Mouse (Mus musculus) megakaryocyte-erythroid progenitor cell, adult 5-6 weeks (primary cell): ENCODE data around the gene Acaa1b. TPM values are rescaled to one million over a fixed set of nuclear protein-coding genes. Genes with fewer than 3 reads are reported as not detected.

Experiments
- ATAC-seq: replicated peaks from 2 replicates; pipeline ENCODE4 v1.8.0; 2016; ENCODE audit warnings: mild to moderate bottlenecking, inconsistent platforms; ENCODE audit not compliant: severe bottlenecking, poor library complexity, low FRiP score, low TSS enrichment
- total RNA-seq, 2 experiments: library from RNA; stranded (forward) in 1 of 2; stranded (reverse) in 1 of 2; fragments of 200-1000, 215-1000 nt in 1 of 2; fragments of >200 nt in 1 of 2; fragmentation: Nextera tagmentation in 1 of 2; gene quantifications; 2 replicates each; pipeline ENCODE4 v1.2.3; 2014 to 2017

Acaa1b gene
- not detected in 2 replicates for total RNA-seq (2014; fragmentation: Nextera tagmentation)
- total RNA-seq (2017), result not detected in 2 replicates

- peak; percentile 66 for ATAC-seq
Measured at GRCm38 (mm10) chr9:119156278-119157201, at the start of gene Acaa1b. Acaa1b (minus strand) TSS chr9:119157093.

DNA sequence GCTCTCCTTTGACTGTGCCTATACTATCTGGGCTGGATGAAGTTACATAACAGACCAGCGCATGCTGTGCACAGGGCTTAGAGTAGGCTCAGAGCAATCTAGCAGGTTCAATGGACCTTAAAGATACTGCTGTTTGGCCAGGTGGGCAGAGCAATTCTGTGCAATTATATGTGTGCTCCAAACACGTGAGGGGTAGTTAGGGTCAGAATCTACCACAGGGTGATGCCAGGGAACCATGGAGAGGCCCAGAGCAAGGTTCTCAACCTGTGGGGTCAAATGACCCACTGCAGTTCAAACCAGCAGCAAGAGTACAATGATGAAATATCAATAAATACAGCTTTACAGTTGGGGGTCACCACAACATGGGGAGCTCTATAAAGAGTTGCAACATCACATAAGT, 49.8 kb upstream of the Acaa1b start:
- ATAC-seq, result no peak

DNA sequence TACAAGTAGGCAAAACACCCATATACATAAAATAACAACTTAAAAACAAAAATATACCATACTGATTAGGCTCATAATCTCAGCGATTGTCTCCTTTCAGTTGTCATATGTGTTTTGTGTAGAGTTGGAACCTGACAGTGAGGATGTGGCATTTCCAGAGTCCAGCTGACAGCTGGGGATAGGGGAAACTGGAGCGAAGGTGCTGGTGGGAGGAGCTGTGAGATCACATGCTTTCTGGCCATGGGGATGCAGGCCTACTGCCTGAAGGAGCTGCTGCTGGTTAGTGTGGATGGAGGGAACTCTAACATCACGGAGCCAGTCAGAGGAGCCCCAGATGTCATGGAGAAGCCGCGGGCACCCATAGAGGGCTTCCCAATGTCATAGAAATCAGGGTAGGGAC, 48.9 kb upstream of the Acaa1b start:
- ATAC-seq, result no peak

GRCm38 (mm10) chr9:119203617-119204016, 46.7 kb upstream of the Acaa1b start:
- no peak for ATAC-seq

DNA sequence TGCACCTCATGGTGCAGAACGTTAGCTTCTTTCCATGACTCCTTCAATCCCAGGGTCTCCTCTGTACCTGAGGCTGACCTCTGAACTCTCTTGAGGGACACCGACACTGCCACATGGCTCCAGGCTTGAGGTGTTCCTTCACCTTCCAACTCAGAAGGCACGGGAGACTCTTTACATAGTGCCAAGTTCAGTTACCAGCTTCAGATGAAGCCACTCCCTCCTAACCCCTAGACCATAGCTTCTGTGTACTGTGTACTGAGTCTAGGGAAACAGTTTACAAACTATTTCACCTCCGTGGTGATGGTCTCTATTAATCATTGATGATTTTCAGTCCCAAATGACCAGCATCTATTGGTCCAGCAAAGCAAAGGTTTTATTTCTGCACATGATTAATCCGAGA, 44.8 kb upstream of the Acaa1b start:
- ATAC-seq, result no peak

- no peak for ATAC-seq
Measured at GRCm38 (mm10) chr9:119199151-119199861, 42.4 kb upstream of the Acaa1b start.

- ATAC-seq, result peak; percentile 49; the same call in 1 of the 2 replicates
Measured at GRCm38 (mm10) chr9:119192202-119192990, 35.5 kb upstream of the Acaa1b start.

DNA sequence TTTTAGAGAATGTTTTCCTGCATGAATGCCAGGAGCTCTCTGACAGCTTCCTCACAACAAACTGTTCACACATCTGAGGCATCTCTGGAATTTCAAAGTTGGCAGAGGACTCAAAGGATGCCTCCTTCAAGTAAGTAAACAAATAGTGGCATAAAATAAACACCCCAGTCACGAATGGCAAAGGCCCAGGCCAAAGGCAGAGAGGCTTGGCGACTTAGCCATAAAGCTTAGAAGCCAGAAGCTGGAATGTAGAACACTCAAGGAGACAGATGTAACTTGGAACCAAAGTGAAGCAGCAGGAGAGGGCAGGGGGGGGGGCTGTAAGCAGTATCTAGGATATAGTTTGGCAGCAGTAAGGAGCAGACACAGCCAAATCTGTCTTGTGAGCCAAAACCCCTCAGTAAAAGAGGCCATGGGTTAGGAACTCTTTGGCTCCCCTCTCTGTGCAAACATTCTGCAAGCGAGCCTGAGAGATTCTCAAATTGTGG, 24.4 kb upstream of the Acaa1b start:
- ATAC-seq, result no peak

DNA sequence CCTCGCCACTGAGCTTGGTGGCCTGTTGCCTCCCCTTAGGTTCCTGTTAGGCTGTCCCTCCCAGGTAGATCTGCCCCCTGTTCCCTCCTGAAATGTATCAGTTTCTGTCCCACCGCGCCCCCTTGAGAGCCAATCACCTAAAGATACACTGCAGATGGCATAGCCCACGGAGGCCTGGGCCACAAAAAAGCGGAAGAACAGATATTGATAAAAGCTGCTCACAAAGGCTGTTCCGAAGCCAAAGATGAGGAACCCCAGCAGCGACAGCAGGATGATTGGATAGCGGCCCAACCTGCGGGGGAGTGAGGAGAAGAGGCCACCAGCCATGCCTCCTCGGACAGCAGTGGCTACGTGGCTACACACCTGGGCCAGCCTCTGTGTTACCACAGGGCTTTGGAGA, 22.4 kb upstream of the Acaa1b start:
- no peak for ATAC-seq

- ATAC-seq, result no peak
Measured at GRCm38 (mm10) chr9:119167608-119168007, 10.7 kb upstream of the Acaa1b start.

- no peak for ATAC-seq
Measured at GRCm38 (mm10) chr9:119165548-119165947, 8.7 kb upstream of the Acaa1b start.

DNA sequence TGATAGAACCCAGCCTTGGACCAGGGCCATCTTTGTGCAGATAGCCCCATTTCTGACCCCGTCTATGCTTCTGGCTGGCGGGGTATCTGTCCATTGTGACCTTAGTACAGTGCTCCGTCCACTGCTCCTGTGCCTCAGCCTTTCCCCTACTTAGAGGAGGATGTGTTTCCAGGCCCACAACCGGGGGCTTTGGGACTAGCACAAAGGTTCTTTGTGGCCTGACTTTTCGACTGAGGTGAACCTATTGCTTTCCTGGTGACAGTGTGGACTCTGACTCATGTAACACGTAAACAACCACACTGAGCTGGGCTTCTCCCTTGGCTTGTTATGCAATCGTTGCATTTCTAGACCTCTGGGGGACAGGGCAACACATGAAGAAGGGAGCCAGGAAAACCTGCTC, 7.8 kb upstream of the Acaa1b start:
- no peak for ATAC-seq

DNA sequence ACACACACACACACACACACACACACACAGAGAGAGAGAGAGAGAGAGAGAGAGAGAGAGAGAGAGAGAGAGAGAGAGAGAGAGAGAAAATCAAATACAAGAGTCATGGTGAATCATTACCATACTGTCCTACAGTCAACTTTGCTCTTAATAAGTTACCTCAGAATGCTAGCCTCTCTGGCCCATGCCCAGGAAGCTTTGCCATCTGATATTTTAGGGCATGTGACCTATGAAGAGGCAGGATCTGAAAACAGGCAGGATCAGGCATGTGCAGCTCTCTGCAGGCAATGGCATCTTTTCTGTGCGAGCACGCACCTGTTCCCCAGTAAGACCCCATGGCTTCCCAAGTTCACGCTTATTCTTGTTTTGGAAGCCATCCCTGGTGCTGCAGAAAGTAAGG, 3.8 kb upstream of the Acaa1b start:
- no peak for ATAC-seq

- ATAC-seq, result no peak
Measured at GRCm38 (mm10) chr9:119158861-119159260, 2.0 kb upstream of the Acaa1b start, which contains the start of gene Gm47289. Gm47289 (plus strand) TSS chr9:119159161.

DNA sequence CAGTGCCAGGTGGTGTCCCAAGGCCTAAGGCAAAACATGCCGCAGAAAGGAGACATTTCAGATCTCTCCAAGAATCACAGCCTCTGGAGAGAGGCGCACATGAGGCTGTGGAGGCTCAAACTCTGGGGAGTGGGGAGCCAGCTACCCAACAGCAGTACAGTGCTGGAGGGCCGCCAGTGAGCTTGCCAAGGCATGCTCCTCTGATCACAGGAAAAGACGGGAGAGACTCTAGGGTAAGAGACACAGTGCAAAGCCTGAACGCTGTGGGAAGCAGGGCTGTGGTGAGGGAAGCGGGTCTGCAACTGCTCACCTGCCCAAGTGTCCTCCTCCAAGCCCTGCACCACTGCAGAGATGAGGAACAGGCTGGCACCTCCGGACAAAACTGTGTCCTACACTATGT, 1.1 kb downstream of the Acaa1b start:
- ATAC-seq, result no peak

- ATAC-seq, result no peak
Measured at GRCm38 (mm10) chr9:119155416-119155815, 1.5 kb downstream of the Acaa1b start.

DNA sequence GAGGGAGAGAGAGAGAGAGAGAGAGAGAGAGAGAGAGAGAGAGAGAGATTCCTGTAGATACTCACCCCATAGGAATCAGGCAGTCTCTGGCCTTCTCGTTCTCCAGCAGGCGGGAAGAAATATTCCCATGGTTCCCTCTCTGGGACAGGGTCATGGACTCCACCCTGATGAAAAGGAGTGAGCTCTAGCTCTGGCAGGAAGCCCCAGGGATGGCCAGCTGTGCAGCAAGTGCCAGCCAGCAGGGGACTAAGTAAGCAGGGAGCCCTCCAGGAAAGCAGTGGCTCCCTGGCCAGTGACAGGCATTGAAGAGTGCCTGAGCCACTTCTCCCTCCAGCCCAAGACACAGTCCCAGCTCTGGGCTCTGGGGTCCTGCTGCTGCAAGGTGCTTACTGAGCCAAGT, 5.1 kb downstream of the Acaa1b start:
- no peak for ATAC-seq

DNA sequence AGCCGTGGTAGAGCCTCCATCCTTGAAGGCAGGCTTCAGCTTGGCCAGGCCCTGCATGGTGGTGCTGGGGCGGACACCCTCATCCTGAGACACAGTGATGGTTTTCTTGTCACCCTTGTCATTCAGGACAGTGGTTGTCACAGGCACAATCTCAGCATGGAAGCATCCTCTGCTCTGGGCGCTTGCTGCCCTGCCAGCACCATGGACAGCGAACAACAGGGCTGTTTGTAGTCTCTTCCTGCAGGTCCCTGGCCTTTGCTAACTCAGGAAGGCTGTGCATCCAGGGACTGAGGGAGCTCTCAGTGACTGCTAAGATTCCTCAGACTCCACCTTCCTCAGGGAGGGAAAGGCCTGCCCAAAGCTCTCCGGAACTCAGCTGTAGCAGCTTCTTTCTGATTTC, 7.3 kb downstream of the Acaa1b start:
- peak; percentile 69 for ATAC-seq

GRCm38 (mm10) chr9:119146098-119146770, 10.7 kb downstream of the Acaa1b start:
- ATAC-seq, result no peak
